Mouse (Mus musculus): ENCODE data around the gene Aptx. TPM values are rescaled to one million over a fixed set of nuclear protein-coding genes. Genes with fewer than 3 reads are reported as not detected.
A peak's percentile ranks its signal among the peaks of the same experiment; 100 is the strongest.

The Aptx gene
- 7.2 and 8.9 TPM in 2 replicates for polyA plus RNA-seq (2012; rRNA removed)

- H3K36me3 ChIP-seq (ENCODE audit: control insufficient read depth, insufficient read depth, low read length): no peaks in the 10 kb centered on the region
- no peaks in the 10 kb centered on the region for H3K27me3 ChIP-seq (replicated peaks; ENCODE audit: control insufficient read depth, insufficient read depth, low read length)
- H3K4me1 ChIP-seq (ENCODE audit: control insufficient read depth, insufficient read depth, low read length): peaks cover 20% of the 10 kb centered on the region
- H3K27ac ChIP-seq (ENCODE audit: insufficient read depth, low read depth, low read length): peak within 1 kb of the TSS; percentile 92
- TF ChIP-seq POLR2A (IDR thresholded peaks at IDR 0.05; ENCODE audit: low read depth, low read length) (peak; percentile 57), CTCF (conservative IDR thresholded peaks at IDR 0.05; ENCODE audit: insufficient read depth, insufficient read length, low read depth, low read length) (0 out of 2 replicates have a peak, but pooled peaks have one; percentile 10)
- DNase-seq: peak; percentile 98
- peak within 1 kb of the TSS; percentile 53 for H3K4me3 ChIP-seq (ENCODE audit: insufficient read depth, low read depth, low read length)
- under 1% methylated on average over 42 of the region's 42 CpGs for WGBS
Measured at GRCm38 (mm10) chr4:40702797-40703709, at the start of gene Aptx. Gene Aptx, minus strand, starts transcription at chr4:40703194.

- no peak overlapping the region for H3K27ac ChIP-seq (ENCODE audit: insufficient read depth, low read depth, low read length)
- H3K4me1 ChIP-seq (ENCODE audit: control insufficient read depth, insufficient read depth, low read length): no peaks in the 10 kb centered on the region
- 56% methylated on average over 1 of the region's 1 CpGs for WGBS
- H3K36me3 ChIP-seq (ENCODE audit: control insufficient read depth, insufficient read depth, low read length): peaks cover 33% of the 10 kb centered on the region
- H3K4me3 ChIP-seq (ENCODE audit: insufficient read depth, low read depth, low read length): no peak overlapping the region
- no peak for TF ChIP-seq POLR2A (IDR thresholded peaks at IDR 0.05; ENCODE audit: low read depth, low read length)
- no peak for TF ChIP-seq CTCF (conservative IDR thresholded peaks at IDR 0.05; ENCODE audit: insufficient read depth, insufficient read length, low read depth, low read length)
- H3K27me3 ChIP-seq (replicated peaks; ENCODE audit: control insufficient read depth, insufficient read depth, low read length): no peaks in the 10 kb centered on the region
- DNase-seq: no peak
Measured at GRCm38 (mm10) chr4:40735351-40735750, 32.4 kb upstream of the Aptx start.

GRCm38 (mm10) chr4:40731262-40731661, 28.3 kb upstream of the Aptx start:
- Histone ChIP-seq H3K27ac (ENCODE audit: insufficient read depth, low read depth, low read length) (no peak overlapping the region), H3K4me3 (ENCODE audit: insufficient read depth, low read depth, low read length) (no peak overlapping the region), H3K36me3 (ENCODE audit: control insufficient read depth, insufficient read depth, low read length) (peaks cover 45% of the 10 kb centered on the region), H3K4me1 (ENCODE audit: control insufficient read depth, insufficient read depth, low read length) (peaks cover 2% of the 10 kb centered on the region; the same call in 1 of the 2 replicates), H3K27me3 (replicated peaks; ENCODE audit: control insufficient read depth, insufficient read depth, low read length) (no peaks in the 10 kb centered on the region)
- TF ChIP-seq CTCF (conservative IDR thresholded peaks at IDR 0.05; ENCODE audit: insufficient read depth, insufficient read length, low read depth, low read length) (no peak), POLR2A (IDR thresholded peaks at IDR 0.05; ENCODE audit: low read depth, low read length) (no peak)
- no peak for DNase-seq

- 77% methylated on average over 1 of the region's 1 CpGs for WGBS
- H3K36me3 ChIP-seq (ENCODE audit: control insufficient read depth, insufficient read depth, low read length): peaks cover 35% of the 10 kb centered on the region
- H3K4me3 ChIP-seq (ENCODE audit: insufficient read depth, low read depth, low read length): no peak overlapping the region
- no peaks in the 10 kb centered on the region for H3K27me3 ChIP-seq (replicated peaks; ENCODE audit: control insufficient read depth, insufficient read depth, low read length)
- TF ChIP-seq CTCF (conservative IDR thresholded peaks at IDR 0.05; ENCODE audit: insufficient read depth, insufficient read length, low read depth, low read length): peak; percentile 23; the same call in 1 of the 2 replicates
- no peak for TF ChIP-seq POLR2A (IDR thresholded peaks at IDR 0.05; ENCODE audit: low read depth, low read length)
- H3K27ac ChIP-seq (ENCODE audit: insufficient read depth, low read depth, low read length): no peak overlapping the region
- H3K4me1 ChIP-seq (ENCODE audit: control insufficient read depth, insufficient read depth, low read length): peaks cover 4% of the 10 kb centered on the region; the same call in 1 of the 2 replicates
- DNase-seq: no peak
Measured at GRCm38 (mm10) chr4:40727247-40727646, 24.3 kb upstream of the Aptx start.

GRCm38 (mm10) chr4:40725554-40725953, 22.6 kb upstream of the Aptx start:
- DNase-seq: no peak
- H3K36me3 ChIP-seq (ENCODE audit: control insufficient read depth, insufficient read depth, low read length): peaks cover 27% of the 10 kb centered on the region
- peaks cover 12% of the 10 kb centered on the region for H3K4me1 ChIP-seq (ENCODE audit: control insufficient read depth, insufficient read depth, low read length)
- no peaks in the 10 kb centered on the region for H3K27me3 ChIP-seq (replicated peaks; ENCODE audit: control insufficient read depth, insufficient read depth, low read length)
- no peak overlapping the region for H3K27ac ChIP-seq (ENCODE audit: insufficient read depth, low read depth, low read length)
- H3K4me3 ChIP-seq (ENCODE audit: insufficient read depth, low read depth, low read length): no peak overlapping the region
- TF ChIP-seq CTCF (conservative IDR thresholded peaks at IDR 0.05; ENCODE audit: insufficient read depth, insufficient read length, low read depth, low read length) (no peak), POLR2A (IDR thresholded peaks at IDR 0.05; ENCODE audit: low read depth, low read length) (no peak)

- peak; percentile 68 for DNase-seq
- peaks cover 23% of the 10 kb centered on the region for H3K36me3 ChIP-seq (ENCODE audit: control insufficient read depth, insufficient read depth, low read length)
- peak overlapping the region; percentile 78; the same call in 1 of the 2 replicates for H3K27ac ChIP-seq (ENCODE audit: insufficient read depth, low read depth, low read length)
- TF ChIP-seq POLR2A (IDR thresholded peaks at IDR 0.05; ENCODE audit: low read depth, low read length) (no peak), CTCF (conservative IDR thresholded peaks at IDR 0.05; ENCODE audit: insufficient read depth, insufficient read length, low read depth, low read length) (no peak)
- 30% methylated on average over 7 of the region's 7 CpGs for WGBS
- H3K4me3 ChIP-seq (ENCODE audit: insufficient read depth, low read depth, low read length): no peak overlapping the region
- H3K4me1 ChIP-seq (ENCODE audit: control insufficient read depth, insufficient read depth, low read length): peaks cover 12% of the 10 kb centered on the region
- no peaks in the 10 kb centered on the region for H3K27me3 ChIP-seq (replicated peaks; ENCODE audit: control insufficient read depth, insufficient read depth, low read length)
Measured at GRCm38 (mm10) chr4:40725141-40725540, 22.1 kb upstream of the Aptx start.

Measured in kidney, adult 2 months (tissue).